Mouse (Mus musculus): ENCODE results near the gene Nmrk2.

- TF ChIP-seq CTCF (IDR thresholded peaks at IDR 0.05; ENCODE audit: borderline replicate concordance, insufficient read depth, low read length) (no peak), POLR2A (IDR thresholded peaks at IDR 0.05; ENCODE audit: low read depth, low read length) (no peak)
Measured at GRCm38 (mm10) chr10:81189821-81190220, 12.0 kb downstream of the Nmrk2 start.

Measured in embryonic fibroblast, embryonic 13.5 days (primary cell).